Mouse (Mus musculus) C2C12 (cell line): ENCODE results near the gene Usf3. TPM values are rescaled to one million over a fixed set of nuclear protein-coding genes. Genes with fewer than 3 reads are reported as not detected.
A peak's percentile ranks its signal among the peaks of the same experiment; 100 is the strongest.

Experiments used
- H3K27me3 ChIP-seq: one replicate; pipeline ENCODE4 v1.6.1; 2011; ENCODE audit not compliant: control insufficient read depth, insufficient read depth, insufficient read length
- H3K36me3 ChIP-seq: one replicate; pipeline ENCODE4 v1.6.1; 2011; ENCODE audit not compliant: control insufficient read depth, insufficient read depth
- H3K4me3 ChIP-seq: one replicate; pipeline ENCODE4 v1.5.1; 2011; ENCODE audit warnings: mild to moderate bottlenecking, control low read depth; ENCODE audit not compliant: poor library complexity, insufficient read depth, severe bottlenecking
- H3K79me2 ChIP-seq: one replicate; pipeline ENCODE4 v1.6.1; 2011; ENCODE audit not compliant: control insufficient read depth, insufficient read depth
- H3K79me3 ChIP-seq: one replicate; pipeline ENCODE4 v1.6.1; 2011; ENCODE audit warnings: low read depth, control low read depth
- H3ac ChIP-seq: one replicate; pipeline ENCODE3; 2011; ENCODE audit warnings: low read depth; ENCODE audit not compliant: control insufficient read depth, insufficient read length
- CEBPB ChIP-seq: IDR thresholded peaks from one replicate; pipeline ENCODE4 v1.6.1; 2011; ENCODE audit warnings: low read depth, mild to moderate bottlenecking, control low read depth, moderate library complexity
- CTCF ChIP-seq: IDR thresholded peaks from one replicate; pipeline ENCODE4 v1.5.1; 2011; ENCODE audit not compliant: control insufficient read depth, insufficient read depth, insufficient read length
- FOSL1 ChIP-seq: IDR thresholded peaks from one replicate; pipeline ENCODE4 v1.8.0; 2011; ENCODE audit warnings: mild to moderate bottlenecking, low read length; ENCODE audit not compliant: poor library complexity, insufficient read depth, severe bottlenecking
- MAX ChIP-seq: IDR thresholded peaks from one replicate; pipeline ENCODE4 v1.6.1; 2011; ENCODE audit warnings: mild to moderate bottlenecking, control low read depth
- MYOD1 ChIP-seq: IDR thresholded peaks from one replicate; pipeline ENCODE4 v1.6.1; 2011; ENCODE audit warnings: low read depth; ENCODE audit not compliant: control insufficient read depth, insufficient read length
- MYOG ChIP-seq: IDR thresholded peaks from one replicate; pipeline ENCODE4 v1.6.1; 2011; ENCODE audit not compliant: control insufficient read depth, insufficient read length; ENCODE audit errors: extremely low read depth
- USF1 ChIP-seq: IDR thresholded peaks from one replicate; pipeline ENCODE4 v1.6.1; 2011; ENCODE audit warnings: low read depth, mild to moderate bottlenecking, control low read depth, moderate library complexity
- long read RNA-seq, 2 experiments: library from polyadenylated mRNA; unstranded; transcript quantifications; one replicate each; pipeline ENCODE4 v2.0.0; 2019 to 2020
- polyA plus RNA-seq: library from polyadenylated mRNA; unstranded; fragments of >200 nt; fragmentation: generic; extraction: Trizol; gene quantifications from one replicate; pipeline ENCODE4 v1.2.1, GENCODE M21; 2012; ENCODE audit warnings: missing spikeins

The Usf3 gene
- polyA plus RNA-seq, result 2.2 TPM
- long read RNA-seq, experiment 1, partial matches to known transcripts, result 0 of 2 reads
- long read RNA-seq, experiment 1, other reads (novel, unspliced or antisense), result 2 of 2 reads
- long read RNA-seq, experiment 2, partial matches to known transcripts, result 0 of 2 reads
- long read RNA-seq, experiment 2, other reads (novel, unspliced or antisense), result 2 of 2 reads

DNA sequence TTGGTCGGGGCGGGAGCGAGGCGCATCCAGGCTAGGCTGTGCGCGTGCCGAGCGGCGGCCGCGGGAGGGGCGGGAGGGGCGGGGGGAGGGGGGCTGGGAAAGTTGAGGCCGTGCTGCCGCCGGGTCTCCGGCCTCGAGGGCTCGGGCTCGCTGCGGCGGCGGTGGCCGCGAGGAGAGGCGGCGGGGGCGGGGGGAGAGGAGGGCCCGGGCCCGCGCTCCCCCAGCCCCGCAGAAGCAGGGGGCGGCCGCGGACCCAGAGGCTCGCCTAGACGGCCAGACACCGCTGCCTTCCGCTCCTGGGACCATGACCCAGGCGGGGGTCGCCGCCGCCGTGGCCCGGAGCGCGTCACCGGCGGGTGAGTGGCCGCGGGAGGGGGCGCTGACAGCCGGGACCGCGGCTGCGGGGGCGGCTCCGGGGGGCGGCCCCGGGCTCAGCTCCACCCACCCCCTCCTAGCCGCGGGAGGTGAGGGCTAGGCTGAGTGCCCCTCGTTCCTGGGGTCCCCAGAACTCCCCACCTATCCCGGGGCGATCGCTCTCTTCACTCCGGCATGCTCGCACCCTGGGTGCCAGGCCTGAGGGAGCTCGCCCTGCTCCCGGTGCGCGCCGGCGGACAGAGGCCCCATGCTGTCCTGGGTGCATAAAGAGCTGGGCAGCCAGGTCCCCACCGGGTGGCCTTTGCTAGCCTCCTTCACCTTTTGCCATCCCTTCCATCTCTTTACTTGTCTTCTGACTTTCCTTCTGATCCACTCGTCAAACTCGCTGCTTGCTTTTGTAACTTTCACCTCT, at the start of gene Usf3:
TSS of gene Usf3 (plus strand) at position 92 of the 787 bp plus-strand sequence.
- Histone ChIP-seq H3ac (peak within 1 kb of the TSS; percentile 89), H3K36me3 (no peaks in the 10 kb centered on the region), H3K79me3 (peaks cover 2% of the 10 kb centered on the region), H3K27me3 (no peaks in the 10 kb centered on the region), H3K79me2 (peaks cover 32% of the 10 kb centered on the region), H3K4me3 (peak within 1 kb of the TSS; percentile 64)
- TF ChIP-seq MYOD1 (no peak), MYOG (no peak), CTCF (no peak), MAX (no peak), USF1 (no peak), CEBPB (no peak), FOSL1 (no peak)

DNA sequence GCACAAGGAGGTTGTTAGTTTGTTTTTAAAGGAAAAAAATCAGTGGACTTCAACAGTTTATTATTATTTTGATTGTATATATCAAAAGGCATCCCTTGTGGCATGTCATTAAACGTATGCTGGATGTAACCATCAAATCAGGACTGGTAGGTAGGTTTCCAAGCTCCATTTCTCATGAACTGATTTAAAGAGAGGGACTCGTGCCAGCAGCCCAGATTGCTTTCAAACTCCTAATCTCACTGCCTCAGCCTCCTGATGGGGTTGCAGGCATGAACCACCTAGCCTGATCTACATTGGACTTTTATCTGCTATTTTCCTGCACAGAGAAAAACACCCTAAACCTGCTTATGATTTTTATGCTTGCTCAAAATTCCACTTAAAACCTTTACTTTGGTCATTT, 49.3 kb upstream of the Usf3 start:
- Histone ChIP-seq H3ac (no peak overlapping the region), H3K79me3 (peaks cover 19% of the 10 kb centered on the region), H3K27me3 (no peaks in the 10 kb centered on the region), H3K4me3 (no peak overlapping the region), H3K79me2 (peaks cover 43% of the 10 kb centered on the region), H3K36me3 (peaks cover 4% of the 10 kb centered on the region)
- no peak for TF ChIP-seq CTCF
- TF ChIP-seq USF1, result no peak
- no peak for TF ChIP-seq MAX
- TF ChIP-seq FOSL1, result no peak
- TF ChIP-seq MYOD1, result no peak

DNA sequence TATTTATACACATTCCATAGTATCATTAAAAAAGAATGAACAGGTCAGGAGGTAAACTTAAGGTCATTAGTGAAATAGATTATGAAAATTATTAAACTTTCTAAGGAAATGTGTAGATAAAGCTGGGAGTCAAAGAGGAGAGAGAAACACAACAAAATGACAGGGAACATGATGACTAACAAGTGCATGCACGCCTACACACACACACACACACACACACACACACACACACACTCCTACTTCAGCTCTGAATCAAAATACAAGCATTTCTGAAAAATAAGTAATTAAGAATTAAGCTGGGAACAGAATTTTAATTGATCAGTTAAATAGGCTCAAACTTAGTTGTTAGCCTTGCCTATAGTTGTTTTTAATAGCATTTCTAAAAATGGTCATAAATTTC, 48.3 kb upstream of the Usf3 start:
- peaks cover 20% of the 10 kb centered on the region for H3K79me3 ChIP-seq
- H3ac ChIP-seq, result no peak overlapping the region
- peaks cover 4% of the 10 kb centered on the region for H3K36me3 ChIP-seq
- no peak for TF ChIP-seq CEBPB
- no peak for TF ChIP-seq USF1
- no peak for TF ChIP-seq CTCF
- no peak for TF ChIP-seq MYOD1
- no peak for TF ChIP-seq MAX
- TF ChIP-seq FOSL1, result no peak
- no peak for TF ChIP-seq MYOG
- peaks cover 43% of the 10 kb centered on the region for H3K79me2 ChIP-seq
- no peak overlapping the region for H3K4me3 ChIP-seq
- H3K27me3 ChIP-seq, result no peaks in the 10 kb centered on the region

DNA sequence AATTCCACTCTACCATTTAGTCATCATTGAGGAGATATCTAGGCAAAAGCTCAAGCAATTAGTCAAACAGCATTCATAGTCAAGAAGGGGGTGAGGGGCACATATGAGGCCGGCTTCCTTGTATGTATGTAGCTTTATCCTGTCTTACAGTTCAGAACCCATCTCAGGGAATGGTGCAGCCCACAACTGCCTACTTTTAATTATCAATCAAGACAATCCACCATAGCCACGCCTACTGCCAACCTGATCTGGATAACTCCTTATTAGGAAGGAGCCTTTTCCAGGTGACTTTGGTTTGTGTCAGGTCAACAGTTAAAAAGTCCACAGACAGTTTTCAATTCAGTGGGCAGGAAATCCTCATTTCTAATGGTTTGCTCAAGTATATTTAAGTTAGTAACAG, 47.6 kb upstream of the Usf3 start:
- Histone ChIP-seq H3K79me2 (peaks cover 48% of the 10 kb centered on the region), H3K79me3 (peaks cover 20% of the 10 kb centered on the region), H3K4me3 (no peak overlapping the region), H3ac (no peak overlapping the region), H3K27me3 (no peaks in the 10 kb centered on the region), H3K36me3 (no peaks in the 10 kb centered on the region)
- TF ChIP-seq USF1 (no peak), MYOG (no peak), MYOD1 (no peak), FOSL1 (no peak), MAX (no peak)

DNA sequence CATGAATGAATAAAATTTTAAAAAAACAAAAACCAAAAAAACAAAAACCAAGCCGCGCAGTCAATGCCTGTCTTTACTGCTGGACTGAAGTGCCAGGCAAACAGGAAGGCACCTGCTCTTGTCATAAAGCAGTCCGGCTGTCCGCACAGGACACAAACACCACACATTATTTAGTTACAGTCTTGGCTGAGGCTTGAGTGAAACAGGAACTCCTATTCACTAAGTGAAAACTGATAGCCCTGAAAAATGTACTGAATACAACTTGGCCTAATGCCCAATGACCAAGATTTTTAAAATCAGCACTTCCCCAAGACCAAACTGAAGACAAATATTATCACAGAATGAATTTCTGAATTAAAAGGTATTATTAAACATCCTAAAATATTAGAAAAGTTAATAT, 46.6 kb upstream of the Usf3 start:
- Histone ChIP-seq H3K79me3 (peaks cover 23% of the 10 kb centered on the region), H3K36me3 (no peaks in the 10 kb centered on the region), H3ac (no peak overlapping the region), H3K79me2 (peaks cover 52% of the 10 kb centered on the region), H3K27me3 (no peaks in the 10 kb centered on the region), H3K4me3 (no peak overlapping the region)
- TF ChIP-seq MYOG (no peak), CEBPB (no peak), USF1 (no peak), MYOD1 (peak; percentile 63)

DNA sequence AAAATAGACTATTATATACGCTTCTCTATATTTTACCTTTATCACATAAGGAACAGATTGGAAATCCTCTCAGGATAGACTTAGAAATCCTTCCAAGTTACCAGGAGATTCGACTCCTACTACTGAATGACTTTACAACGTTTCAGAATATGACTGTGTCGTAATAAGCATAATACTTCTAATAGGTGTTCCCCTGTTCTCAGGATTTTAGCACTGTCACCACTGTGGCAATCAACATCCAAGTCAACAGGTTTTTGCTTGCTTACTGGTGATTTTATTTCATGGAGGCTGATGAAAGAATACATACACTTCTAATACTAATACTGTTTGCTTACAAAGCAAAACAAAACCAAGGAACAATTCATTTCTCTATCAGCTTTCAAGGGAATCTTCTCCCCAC, 40.7 kb upstream of the Usf3 start:
- Histone ChIP-seq H3K36me3 (no peaks in the 10 kb centered on the region), H3ac (no peak overlapping the region), H3K79me2 (peaks cover 59% of the 10 kb centered on the region), H3K27me3 (no peaks in the 10 kb centered on the region), H3K4me3 (no peak overlapping the region), H3K79me3 (peaks cover 22% of the 10 kb centered on the region)
- TF ChIP-seq FOSL1, result no peak
- TF ChIP-seq CEBPB, result no peak
- no peak for TF ChIP-seq MAX
- TF ChIP-seq CTCF, result no peak
- no peak for TF ChIP-seq MYOG
- TF ChIP-seq MYOD1, result no peak
- no peak for TF ChIP-seq USF1
